Mouse (Mus musculus) left cerebral cortex, postnatal 36 days (tissue): ENCODE data around the gene Eef1akmt4. TPM values are rescaled to one million over a fixed set of nuclear protein-coding genes. Genes with fewer than 3 reads are reported as not detected.
"Not testable (repeated sequence)": the region's sequence is repeated elsewhere in the genome, so short reads cannot be mapped to it uniquely, and the experiment has no call there.

ENCODE experiments used
- DNase-seq, 2 experiments: peaks; one replicate each; pipeline ENCODE4 v3.0.0; 2021 to 2022; ENCODE audit warnings: low spot score in 2 of 2, mixed read lengths in 1 of 2
- intact Hi-C: fragments of 180-260 bp; cut with DNase I; formaldehyde crosslinking; loops from one replicate; pipeline ENCODE4 v1.15.1; 2025
- total RNA-seq, 2 experiments: library from RNA; stranded (reverse); gene quantifications; 2 replicates each; pipeline ENCODE4 v1.2.3; 2021

Gene Eef1akmt4
- total RNA-seq, 2 experiments from 2014 or later = 1.4 to 2.0 TPM

GRCm38 (mm10) chr16:20621191-20621990 lies 10.0 kb downstream of the Eef1akmt4 start, which contains the start of gene Camk2n2:
Camk2n2 (minus strand) TSS chr16:20621287.
- DNase-seq = peak; percentile 61 to 71
- intact Hi-C loops = no loop called here

GRCm38 (mm10) chr16:20621991-20622685 lies 10.7 kb downstream of the Eef1akmt4 start:
- peak; percentile 61 to 71 for DNase-seq
- intact Hi-C loops = no loop called here

DNA sequence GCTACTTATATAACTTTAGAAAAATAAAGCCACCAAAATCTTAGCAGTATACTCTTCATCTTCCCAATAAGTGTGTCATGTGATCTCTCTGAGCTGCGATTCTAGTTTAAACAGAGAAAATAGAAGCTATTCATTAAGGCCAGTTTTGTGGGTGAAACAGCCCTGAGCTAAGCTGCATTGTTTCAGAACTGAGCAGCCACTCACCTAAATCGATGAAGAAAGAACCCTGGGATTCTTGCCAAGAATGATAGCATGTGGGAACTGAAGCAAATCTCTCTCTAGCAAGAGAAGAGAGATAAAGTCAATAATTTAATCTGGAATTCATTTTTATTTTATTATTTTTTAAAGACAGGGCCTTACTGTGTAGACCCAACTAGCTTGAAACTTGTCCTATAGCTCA lies 11.8 kb downstream of the Eef1akmt4 start:
- DNase-seq = no peak
- intact Hi-C loops = no loop called here

DNA sequence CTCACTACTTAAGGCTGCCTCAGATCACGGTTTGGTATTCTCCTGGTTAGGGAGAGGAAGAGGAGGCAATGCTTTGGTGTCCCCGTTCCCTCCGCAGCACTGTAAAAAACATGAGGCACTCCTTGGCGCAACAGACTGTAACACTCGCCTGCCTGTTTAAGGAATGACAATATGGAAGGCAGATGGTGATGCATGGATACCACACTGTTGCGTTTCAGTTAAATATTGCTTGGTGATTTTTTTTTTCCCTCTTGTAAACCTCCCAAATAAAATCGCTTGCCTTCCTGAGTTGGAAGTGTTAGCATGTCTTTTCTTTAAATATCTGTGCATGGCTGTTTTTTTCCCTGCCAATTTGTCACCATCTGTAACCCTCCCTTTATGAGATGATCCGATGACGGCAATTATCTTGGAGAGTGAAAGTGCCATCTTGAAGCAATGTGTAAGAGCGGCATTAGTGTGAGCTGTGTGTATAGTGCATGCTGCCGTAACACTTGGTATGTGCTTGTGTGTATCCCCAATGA lies 17.5 kb downstream of the Eef1akmt4 start:
- intact Hi-C loops = no loop called here

GRCm38 (mm10) chr16:20629731-20630634 lies 18.6 kb downstream of the Eef1akmt4 start, which contains the start of gene Ece2:
Ece2 (plus strand) TSS chr16:20629828.
- intact Hi-C loops = no loop called here
- DNase-seq = peak in 1 of 2 experiments; percentile 38

More for the DNA sequence above, 17.5 kb downstream of the Eef1akmt4 start:
- DNase-seq = peak; percentile 54 to 59

- no peak for DNase-seq
- intact Hi-C loops = no loop called here
Measured at GRCm38 (mm10) chr16:20637410-20637809, 26.0 kb downstream of the Eef1akmt4 start.

DNA sequence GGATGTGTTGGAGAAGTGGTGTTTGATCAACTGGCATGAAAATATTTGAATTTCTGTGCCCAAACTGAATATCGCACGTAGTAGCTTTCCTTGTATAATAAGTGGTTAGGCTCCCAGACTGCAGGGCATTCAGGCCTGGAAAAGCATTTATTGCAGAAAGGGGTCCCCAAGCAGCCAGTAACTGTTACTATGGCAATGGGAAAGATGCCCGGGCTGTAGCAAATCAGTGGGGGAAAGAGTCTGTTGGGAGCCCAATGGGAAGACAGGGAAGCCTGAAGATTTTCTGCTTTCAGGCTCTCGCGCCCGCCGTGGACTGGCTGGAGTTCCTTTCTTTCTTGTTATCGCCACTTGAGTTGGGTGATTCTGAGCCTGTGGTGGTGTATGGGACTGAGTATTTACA lies 27.0 kb downstream of the Eef1akmt4 start:
- intact Hi-C loops = no loop called here
- DNase-seq = peak in 1 of 2 experiments; percentile 11

- DNase-seq = peak; percentile 67 to 71
- intact Hi-C loops = loop anchor here (5.0 kb wide), 1 partner anchor 95 kb away; the partner anchor contains the start of gene Abcf3
Measured at GRCm38 (mm10) chr16:20642161-20642560, 30.8 kb downstream of the Eef1akmt4 start.

DNA sequence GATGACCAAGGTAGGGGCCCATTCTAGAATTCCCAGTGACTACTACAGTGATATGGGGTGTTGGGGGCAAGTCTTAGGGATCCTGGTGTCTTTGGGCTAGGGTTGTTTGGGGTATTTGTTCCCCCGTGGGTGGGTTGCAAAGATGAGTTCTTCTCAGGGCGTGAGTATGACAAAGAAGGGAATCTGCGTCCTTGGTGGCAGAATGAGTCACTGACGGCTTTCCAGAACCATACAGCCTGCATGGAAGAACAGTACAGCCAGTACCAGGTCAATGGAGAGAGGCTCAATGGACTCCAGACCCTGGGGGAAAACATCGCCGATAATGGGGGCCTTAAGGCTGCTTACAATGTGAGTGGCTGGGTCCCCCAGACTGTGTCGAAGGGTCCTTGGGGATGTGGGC lies 32.5 kb downstream of the Eef1akmt4 start:
- DNase-seq = no peak
- intact Hi-C loops = loop anchor here (5.0 kb wide), 1 partner anchor 97 kb away; the partner anchor contains the start of gene Abcf3

DNA sequence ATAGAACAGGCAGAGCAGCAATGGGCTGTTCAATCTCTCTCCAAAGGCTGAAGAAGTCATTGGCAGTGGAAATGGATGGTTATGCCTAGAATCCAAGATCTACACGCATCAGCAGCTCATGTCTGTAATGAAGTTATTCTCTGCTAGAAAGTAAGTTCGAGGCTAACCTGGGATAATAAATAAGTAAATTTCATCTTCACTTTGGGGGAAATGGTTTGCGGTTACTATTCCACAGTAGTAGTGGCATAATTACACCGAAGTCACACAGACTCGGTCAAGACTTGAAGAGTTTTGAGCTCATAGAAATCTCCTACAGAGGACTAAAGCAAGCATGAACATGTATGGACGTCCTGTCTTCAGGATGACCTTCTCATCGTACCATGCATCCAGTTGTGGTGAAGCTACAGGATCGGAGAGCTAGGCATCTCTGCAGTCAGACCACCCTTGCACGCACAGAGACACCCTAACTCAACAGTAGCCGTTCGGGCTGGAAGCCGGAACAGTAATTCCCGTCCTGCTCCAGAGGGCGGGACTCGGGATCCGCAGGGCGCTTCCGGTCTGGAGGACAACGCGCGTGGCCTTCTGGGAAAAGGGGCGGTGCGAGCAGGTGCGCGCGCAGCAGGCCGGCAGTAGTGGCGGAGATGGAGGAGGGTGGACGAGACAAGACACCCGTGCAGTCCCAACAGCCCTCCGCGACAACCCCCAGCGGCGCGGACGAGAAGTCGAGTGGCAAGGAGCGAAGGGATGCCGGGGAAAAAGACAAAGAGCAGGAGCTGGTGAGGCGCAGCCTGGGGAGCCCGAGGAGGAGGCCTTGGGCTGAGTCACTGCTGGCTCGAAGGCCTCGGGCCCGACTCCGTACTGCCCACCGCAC lies 39.9 kb downstream of the Eef1akmt4 start, which contains the start of gene Psmd2:
Gene Psmd2, plus strand, starts transcription at position 577 of the 871 bp plus-strand sequence.
- intact Hi-C loops = loop anchor here (5.0 kb wide), 2 partner anchors 134 to 154 kb away; partner anchors contain the start of genes Dvl3 and Eif2b5
- DNase-seq = peak; percentile 97 to 98

DNA sequence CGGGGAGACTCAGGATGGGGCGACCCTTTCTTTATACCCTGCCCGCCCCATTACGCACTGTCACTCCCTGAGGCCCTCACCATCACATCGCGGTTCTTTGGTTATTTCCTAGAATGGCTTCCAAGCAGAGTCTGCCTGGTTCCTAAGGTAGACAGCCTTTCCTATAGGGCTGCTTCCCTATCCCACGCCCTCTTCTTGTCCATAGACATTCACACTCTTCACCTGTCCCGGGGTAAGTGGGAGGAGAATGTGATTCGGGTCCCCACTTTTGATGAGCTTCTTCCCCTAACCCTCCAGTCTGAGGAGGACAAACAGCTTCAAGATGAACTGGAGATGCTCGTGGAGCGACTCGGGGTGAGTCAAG lies 40.5 kb downstream of the Eef1akmt4 start:
- intact Hi-C loops = loop anchor here (5.0 kb wide), 2 partner anchors 135 to 155 kb away; partner anchors contain the start of genes Dvl3 and Eif2b5
- no peak for DNase-seq

- DNase-seq = no peak
- intact Hi-C loops = loop anchor here (5.0 kb wide), 2 partner anchors 136 to 156 kb away; partner anchors contain the start of genes Dvl3 and Eif2b5
Measured at GRCm38 (mm10) chr16:20653315-20653714, 41.9 kb downstream of the Eef1akmt4 start.

DNA sequence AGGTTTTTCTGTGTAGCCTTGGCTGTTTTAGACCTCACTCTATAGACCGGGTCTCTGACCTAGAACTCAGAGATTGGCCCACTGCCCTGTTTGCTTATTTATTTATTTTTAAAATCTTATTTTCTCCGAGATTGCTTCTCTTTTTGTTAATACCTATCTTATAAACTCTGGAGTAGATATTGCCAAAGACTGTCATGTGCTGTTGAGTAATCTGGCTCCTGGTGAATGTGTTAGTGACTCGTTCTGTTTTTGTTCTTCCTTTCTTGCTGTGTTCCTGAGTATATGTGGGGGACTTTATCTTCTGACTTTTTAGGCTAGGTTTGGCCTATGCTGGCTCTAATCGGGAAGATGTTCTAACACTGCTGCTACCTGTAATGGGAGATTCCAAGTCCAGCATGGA lies 46.3 kb downstream of the Eef1akmt4 start:
- DNase-seq = no peak
- intact Hi-C loops = no loop called here

GRCm38 (mm10) chr16:20668013-20668412 lies 56.6 kb downstream of the Eef1akmt4 start, which contains the start of gene Eif4g1:
Eif4g1 (plus strand) TSS chr16:20668313.
- DNase-seq = not testable (repeated sequence)
- intact Hi-C loops = loop anchor here (5.0 kb wide), 1 partner anchor 81 kb away; the partner anchor contains the start of gene Vwa5b2
